Mouse (Mus musculus) urinary bladder, postnatal 4 days (tissue): Measurements from ENCODE around the gene Il3.

Experiments used
- DNase-seq, 2 experiments: peaks; one replicate each; pipeline ENCODE4 v3.0.0; 2021 to 2022; ENCODE audit warnings: low spot score in 2 of 2

Il3 gene

DNA sequence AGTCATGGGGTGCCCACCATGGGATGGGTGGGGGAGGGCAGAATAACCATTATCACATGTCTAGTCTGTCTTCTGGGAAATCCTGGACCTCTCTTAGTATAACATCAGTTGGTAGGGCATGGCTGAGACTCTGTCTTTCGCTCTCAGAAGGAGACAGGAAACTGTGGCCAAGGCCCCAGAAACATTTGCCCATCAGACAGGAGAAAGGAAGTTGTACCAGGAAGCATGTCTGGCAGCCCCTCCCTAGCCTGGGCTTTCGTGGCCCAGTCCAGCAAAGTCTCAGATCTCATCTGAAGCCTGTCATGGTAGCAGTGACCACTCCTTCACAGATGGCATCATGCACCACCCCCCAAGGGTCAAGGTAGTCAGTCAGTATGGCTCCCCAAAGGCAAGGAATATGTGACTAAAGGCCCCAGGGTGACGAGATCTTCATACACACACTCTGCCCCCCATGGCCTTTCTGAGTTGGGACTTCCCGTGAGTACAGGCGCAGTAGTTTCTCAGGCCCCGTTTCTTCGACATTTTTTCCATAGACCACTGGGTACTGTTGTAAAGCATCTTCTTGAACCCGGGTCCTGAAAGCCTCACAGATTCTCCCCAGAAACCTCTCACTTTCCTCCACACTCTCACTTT lies 20.9 kb upstream of the Il3 start:
- DNase-seq, result no peak

GRCm38 (mm10) chr11:54271437-54271949 lies 4.4 kb upstream of the Il3 start:
- DNase-seq, result no peak

GRCm38 (mm10) chr11:54269191-54269896 lies 2.3 kb upstream of the Il3 start:
- DNase-seq, result no peak

DNA sequence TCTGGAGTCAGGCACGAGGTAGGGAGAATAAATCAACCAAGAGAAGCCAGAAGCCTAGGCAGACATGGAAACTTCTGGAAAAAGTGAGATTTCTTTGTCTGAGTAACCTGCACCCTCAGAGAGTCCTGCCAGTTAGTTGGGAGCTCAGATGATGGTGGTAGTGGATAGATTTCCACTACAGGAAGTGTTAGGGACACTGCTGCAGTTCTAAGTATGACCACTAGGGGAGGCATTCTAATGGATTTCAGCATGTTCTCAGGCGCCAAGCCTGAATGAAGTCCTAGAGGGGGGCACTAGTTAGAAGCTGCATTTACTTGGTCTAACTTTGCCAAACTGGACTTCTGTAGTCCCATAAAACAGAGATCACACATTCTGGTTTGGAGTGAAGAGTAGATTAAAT lies 2.5 kb downstream of the Il3 start:
- no peak for DNase-seq

GRCm38 (mm10) chr11:54263405-54264031 lies 3.6 kb downstream of the Il3 start:
- no peak for DNase-seq

GRCm38 (mm10) chr11:54256624-54257376 lies 10.3 kb downstream of the Il3 start:
- peak in 1 of 2 experiments; percentile 65 for DNase-seq

- DNase-seq, result no peak
Observed at GRCm38 (mm10) chr11:54254114-54254513, 13.0 kb downstream of the Il3 start.

- no peak for DNase-seq
Observed at GRCm38 (mm10) chr11:54250575-54250974, 16.5 kb downstream of the Il3 start.

- DNase-seq, result no peak
Observed at GRCm38 (mm10) chr11:54249748-54250147, 17.3 kb downstream of the Il3 start.

GRCm38 (mm10) chr11:54248940-54249717 lies 17.9 kb downstream of the Il3 start, which contains the start of gene Csf2:
Csf2 (minus strand) TSS chr11:54249667.
- DNase-seq, result no peak

DNA sequence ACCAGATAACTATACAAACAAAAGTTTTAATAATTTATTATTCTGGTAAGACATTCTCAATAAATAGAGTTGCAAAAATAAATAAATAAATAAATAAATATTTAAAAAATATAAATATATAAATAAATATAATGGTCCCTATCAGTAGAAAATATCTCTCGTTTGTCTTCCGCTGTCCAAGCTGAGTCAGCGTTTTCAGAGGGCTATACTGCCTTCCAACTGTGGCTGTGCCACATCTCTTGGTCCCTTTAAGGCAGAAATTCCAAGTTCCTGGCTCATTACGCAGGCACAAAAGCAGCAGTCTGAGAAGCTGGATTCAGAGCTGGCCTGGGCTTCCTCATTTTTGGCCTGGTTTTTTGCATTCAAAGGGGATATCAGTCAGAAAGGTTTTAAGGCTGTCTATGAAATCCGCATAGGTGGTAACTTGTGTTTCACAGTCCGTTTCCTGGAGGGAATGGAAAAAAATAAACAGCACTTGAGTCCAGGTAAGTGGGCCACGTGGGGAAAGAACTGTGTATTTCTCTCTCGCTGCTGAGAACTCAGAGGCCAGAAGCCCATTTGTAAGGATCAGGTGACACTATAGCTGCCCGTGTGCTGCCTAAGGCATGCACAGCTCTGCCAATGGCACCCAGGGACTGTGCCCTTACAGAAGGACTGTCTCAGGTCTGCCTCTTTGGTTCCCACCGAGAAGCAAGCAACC lies 19.7 kb downstream of the Il3 start:
- no peak for DNase-seq

DNA sequence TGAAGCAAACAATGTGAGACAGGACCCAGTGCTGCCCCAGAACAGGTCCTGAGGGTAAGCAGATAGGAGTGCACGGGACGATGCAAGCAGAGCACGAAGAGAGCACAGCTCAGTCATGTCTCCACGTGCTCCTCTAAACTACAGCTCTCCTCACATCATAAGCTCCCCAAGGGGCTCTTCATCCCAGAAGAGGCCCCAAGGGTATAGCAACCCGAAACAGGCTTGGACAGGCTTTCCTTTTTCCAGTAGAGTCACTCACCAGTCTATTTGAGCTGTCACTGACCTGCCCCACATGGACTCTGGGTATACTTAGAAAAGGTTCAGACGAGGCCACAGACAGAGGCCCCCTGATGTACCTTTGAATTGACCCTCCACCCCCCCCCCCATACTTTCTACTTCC lies 22.6 kb downstream of the Il3 start:
- DNase-seq, result no peak

GRCm38 (mm10) chr11:54242494-54242893 lies 24.6 kb downstream of the Il3 start:
- no peak for DNase-seq

DNA sequence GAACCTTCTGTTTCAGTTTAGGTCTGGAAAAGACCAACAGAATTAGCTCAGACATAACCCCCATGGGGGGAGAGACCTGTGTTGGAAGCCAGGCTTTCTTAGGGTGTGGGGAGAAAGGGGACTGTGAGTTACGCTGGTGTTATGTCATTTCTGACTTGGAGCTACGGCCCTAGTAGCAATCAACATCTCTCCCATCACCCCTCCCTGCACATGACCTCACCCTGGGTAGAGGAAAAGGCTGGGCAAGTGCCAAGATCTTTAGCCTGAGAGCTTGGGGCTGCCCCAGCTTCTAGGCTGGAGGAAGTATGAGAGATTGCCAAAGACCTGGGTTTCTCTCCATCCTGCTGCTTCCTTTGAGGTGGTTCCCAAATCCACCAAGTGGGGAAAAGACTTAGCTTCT lies 30.1 kb downstream of the Il3 start:
- no peak for DNase-seq

DNA sequence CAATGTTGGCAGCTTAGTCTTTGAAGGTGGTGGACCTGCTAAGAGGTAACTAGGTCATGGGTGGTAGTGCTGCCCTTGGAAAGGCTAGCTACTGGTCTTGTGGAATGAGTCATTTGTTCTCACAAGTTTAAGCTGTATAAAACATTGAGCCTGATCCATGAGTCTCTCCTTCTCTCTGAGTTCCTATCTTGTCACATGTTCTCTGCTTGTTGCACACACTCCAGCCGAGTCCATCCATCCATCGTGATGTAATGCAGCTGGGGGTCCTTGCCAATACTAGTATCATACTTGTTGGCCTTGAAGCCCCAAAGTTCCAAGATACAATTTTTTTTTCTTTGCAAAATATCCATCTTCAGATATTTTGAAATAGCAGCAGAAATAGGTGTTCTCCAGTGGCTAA lies 39.6 kb downstream of the Il3 start:
- no peak for DNase-seq

- DNase-seq, result no peak
Observed at GRCm38 (mm10) chr11:54224475-54224986, 42.5 kb downstream of the Il3 start.

GRCm38 (mm10) chr11:54223637-54224474 lies 43.2 kb downstream of the Il3 start:
- no peak for DNase-seq

DNA sequence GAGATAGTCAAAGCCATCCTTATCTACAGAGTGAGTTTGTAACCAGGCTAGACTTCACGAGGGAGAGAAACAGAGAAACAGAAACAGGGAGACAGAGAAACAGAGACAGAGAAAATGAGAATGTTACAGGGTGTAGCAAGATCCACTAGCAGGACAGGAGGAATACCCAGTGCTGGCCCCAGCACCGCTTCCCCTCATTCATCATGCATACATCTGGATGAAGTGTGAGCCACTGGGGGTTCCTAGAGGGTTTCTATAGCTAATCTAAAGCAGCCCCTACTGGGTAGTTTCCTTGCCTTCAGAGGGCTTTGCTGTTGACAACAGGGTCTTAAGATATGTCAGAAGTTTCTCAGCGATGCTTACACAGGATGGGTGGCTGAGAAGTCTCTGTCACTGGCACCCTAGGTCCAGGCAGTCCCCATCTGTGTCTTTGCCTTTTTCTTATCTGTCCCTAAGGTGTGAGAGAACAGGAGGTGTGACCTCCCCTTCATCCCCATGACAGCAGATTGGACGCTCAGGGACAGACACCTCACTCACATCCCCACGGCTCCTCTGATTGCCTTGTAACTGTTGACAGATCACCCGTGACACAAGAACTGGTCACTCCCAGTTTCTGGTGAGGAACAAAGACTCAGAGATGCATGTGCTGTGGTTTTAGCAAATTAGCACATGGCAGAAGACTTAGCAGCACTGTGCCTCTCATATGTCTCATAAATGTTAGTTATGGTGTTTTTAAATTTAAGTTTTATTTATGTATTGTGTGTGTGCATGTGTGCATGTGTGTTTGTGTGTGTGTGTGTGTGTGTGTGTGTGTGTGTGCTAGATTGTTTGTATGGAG lies 47.0 kb downstream of the Il3 start:
- DNase-seq, result no peak

- DNase-seq, result no peak
Observed at GRCm38 (mm10) chr11:54219191-54219590, 47.9 kb downstream of the Il3 start.
